Mouse (Mus musculus) hindlimb bud, embryonic 11.5 days (tissue): ENCODE measurements around the gene Plcd1.
A peak's percentile ranks its signal among the peaks of the same experiment; 100 is the strongest.

Source experiments
- DNase-seq: peaks from one replicate; pipeline ENCODE4 v3.0.0-alpha.2; 2012; ENCODE audit warnings: low read depth, low spot score; ENCODE audit errors: extremely low spot score

Gene Plcd1

DNA sequence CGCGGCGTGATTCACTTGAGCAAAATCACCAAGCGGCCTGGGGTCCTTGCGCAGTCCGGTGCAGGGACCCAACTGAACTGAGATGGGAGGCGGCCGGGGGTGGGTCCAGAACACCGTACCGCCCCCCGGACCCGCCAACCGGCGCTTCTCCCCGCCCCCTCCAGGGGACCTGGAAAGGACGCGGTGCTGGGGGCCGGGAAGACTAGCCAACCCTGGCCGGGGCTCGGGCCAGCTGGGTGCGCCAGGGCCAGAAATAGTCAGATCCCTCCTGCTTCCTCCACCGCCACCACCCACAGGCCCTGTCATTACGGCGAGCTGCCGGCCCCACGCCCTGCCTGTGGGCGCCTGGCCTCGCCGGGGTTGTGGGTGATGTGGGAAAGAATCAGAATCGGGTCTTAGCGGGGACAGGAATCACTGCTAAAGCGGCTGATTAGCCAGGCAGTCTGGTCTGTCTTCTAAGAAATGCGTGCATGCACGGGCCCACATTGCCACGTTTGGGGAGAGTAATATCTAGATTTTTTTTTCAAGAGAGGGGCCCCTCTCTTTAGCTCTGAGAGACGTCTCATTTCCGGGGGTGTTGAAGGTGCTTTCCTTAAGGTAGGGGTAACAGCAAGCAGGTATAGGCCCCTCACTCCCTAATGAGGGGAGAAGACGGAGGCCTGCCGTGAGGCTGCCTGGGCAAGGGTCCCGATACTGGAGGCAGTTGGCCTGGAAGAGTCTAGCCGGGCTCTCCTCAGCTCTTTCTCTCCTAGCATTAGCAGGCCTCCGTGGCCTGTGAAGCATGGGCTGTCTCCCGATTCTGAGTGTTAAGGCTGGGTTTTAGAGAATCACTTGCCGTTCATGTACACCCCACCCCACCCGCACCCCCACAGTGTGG lies at the start of gene Plcd1:
Plcd1 (minus strand) TSS at position 84 of the 877 bp plus-strand sequence.
- no peak for DNase-seq

DNA sequence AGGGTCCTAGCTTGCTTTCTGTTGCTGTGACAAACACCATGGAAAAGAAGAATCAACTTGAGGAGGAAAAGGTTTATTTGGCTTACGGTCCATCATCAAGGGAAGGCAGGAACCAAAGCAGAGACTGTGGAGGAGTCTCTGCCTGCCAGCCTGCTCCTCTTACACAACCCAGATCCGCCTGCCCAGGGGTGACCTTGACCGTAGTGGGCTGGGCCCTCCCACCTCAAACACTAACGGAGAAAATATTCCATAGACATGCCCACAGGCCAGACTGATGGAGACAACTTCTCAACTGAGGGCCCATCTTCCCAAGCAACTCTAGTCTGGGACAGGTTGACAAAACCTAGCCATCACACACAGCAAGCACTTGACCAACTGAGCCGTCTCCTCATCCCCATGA lies 48.8 kb upstream of the Plcd1 start:
- DNase-seq, result no peak

DNA sequence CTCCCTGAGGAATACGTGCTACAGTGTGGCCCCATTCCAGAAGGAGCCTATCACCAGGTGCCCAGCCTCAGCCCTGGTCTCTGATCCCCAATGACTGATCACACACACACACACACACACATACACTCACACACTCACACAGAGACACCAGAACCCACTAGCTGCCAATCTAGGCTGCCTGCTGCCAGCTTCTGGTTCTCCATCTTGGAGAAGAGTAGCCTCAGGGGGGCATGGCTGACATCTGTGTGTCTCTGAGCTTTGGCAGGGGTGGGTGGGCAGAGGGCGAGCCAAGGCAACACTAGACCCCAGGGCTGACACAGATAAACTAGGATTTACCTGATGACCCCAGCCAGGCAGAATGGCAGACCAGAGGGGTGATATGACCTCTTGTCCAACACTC lies 45.5 kb upstream of the Plcd1 start:
- DNase-seq, result no peak

- no peak for DNase-seq
These were observed 37.4 kb upstream of the Plcd1 start for GRCm38 (mm10) chr9:119130692-119131091.

DNA sequence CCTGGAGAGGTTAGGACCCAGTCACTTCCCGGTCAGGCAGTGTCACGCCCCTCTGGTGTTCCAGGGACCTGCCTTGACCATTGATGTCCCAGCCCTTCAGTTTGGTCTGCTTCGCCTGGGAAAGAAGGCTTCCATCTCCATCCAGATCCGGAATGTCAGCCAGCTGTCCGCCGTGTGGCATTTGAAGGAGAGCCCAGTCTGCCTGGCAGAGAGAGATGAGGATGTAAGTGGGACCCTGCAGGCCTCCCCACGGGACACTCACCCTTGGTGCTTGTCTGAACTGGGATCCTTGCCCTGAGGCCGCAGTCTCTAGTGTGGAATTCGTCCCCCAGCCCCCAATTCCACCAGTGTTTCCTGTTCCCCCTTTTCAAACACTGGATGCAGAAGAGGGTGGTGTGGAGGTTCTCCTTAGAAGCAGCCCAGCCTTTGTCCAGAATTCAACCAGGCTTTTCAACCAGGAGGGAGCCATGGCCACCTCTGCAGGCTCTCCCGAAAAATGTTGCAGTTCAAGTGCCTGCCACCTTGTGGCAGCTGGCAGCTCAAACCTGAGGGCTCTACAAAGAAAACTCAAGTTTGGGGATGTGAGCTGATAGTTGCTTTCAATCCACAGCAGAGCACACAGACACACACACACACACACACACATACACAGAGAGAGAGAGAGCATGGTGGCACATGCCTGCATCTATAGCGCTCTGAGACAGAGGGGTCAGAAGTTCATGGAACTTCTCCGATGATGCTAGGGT lies 35.3 kb upstream of the Plcd1 start:
- no peak for DNase-seq

GRCm38 (mm10) chr9:119122596-119123369 lies 29.5 kb upstream of the Plcd1 start:
- no peak for DNase-seq

DNA sequence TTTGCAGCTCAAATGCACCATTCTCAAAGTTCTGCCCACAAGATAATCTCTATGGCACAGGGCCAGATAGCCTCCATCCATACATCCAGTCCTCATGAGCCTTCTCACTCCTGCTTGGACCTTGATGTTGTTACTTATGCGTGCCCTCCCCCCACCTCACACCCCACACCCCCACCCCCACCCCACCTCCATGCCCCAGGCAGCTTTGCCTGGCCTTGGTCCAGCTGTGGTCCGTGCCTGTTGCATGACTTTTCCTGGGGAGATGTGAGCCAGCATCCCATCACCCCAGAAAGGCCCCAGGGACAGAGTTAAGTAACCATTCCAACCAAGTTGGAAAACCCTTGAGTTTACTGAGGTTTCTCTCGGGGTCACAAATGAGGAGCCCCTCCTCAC lies 26.9 kb upstream of the Plcd1 start:
- no peak for DNase-seq

GRCm38 (mm10) chr9:119119409-119120167 lies 26.3 kb upstream of the Plcd1 start:
- no peak for DNase-seq

DNA sequence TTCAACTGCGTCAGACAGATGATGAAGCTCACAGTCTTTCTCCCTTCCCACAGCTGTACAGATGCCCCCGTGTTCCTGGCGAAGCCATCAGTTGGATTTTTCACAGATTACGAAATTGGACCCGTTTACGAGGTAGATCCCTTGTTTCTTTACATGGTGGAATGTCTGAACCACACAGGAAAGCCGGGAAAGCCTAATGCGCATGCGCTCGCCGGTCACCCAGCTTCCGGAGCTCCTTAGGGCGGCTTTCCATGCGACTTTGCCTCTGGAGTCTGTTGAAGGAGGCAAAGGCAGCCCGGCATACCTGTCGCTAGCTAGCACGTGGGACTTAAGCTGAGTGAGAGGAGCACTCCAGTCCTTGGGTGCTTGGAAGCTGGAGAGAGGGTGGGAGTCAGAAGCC lies 21.6 kb upstream of the Plcd1 start:
- DNase-seq, result no peak

- no peak for DNase-seq
These were observed 17.3 kb upstream of the Plcd1 start for GRCm38 (mm10) chr9:119110640-119111039.

GRCm38 (mm10) chr9:119109685-119110353 lies 16.5 kb upstream of the Plcd1 start:
- DNase-seq, result no peak

DNA sequence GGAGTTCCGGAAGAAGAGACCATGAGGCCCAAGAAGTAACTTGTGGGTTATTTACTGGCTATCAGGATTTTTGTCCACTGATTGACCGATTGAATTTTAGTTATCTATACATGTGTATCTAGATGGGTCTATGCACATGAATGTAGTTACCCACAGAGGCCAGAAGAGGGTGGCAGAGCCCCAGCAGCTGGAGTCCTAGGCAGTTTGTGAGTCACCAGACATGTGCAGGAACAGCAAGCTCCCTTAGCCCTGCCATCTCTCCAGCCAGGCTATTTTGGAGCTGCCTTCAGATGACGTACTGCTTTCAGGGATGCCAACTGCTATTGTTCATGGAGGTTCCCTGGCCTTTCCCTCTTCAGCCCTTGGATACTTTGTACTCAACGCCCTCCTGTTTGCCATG lies 14.3 kb upstream of the Plcd1 start:
- DNase-seq, result no peak

DNA sequence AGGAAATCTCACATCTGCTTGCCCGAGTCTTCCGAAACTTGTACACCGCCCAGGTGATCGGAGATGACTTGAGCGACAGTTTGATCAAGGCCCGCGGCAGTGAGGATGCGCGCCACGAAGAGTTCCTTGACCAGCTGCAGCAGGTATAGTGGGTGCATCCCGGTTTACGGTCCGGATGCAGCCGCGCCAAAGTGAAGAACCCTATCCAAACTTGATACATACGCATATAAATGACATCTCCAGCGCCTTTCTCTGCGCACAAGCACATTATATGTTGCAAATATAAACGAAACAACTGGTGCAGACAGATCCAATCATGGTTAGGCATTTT lies 9.4 kb upstream of the Plcd1 start:
- DNase-seq, result no peak

DNA sequence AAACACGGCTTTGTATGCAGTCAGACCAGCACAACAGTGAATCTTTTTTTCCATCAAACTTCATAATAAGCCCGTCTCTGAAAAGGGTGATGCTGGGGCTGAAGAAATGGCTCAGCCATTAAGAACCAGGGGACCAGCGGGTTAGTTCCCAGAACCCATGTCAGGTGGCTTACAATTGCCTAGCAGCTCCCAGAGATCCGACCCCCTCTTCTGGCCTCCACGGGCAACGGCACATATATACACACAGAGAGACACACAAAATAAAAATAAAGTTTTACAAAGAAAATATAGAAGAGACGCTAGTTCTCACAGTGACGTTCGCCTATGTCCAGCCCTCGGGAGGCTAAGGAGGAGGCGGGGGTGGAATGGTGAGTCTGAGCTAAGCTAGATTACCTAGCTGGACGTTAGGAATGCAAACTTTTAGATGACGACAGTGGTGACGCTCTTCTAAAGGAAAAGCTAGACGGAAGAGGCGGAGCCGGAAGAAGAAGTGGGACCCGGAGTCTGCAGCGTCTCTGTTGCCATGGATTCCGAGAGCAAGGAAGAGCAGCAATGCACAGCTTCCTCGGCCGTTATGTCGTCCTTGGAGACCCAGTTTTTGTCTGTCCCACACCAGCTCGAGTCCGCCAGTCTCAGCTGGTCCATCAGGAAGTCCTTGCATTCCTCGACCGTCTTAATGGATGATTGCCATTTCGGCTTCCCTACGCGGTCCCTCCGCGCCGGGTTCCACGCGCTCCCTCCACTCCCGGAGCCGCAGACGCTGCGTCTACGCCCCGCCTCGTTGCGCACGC lies 8.9 kb upstream of the Plcd1 start, which contains the start of gene Dlec1:
Dlec1 (plus strand) TSS at position 487 of the 791 bp plus-strand sequence.
- peak; percentile 91 for DNase-seq

GRCm38 (mm10) chr9:119100177-119100898 lies 7.0 kb upstream of the Plcd1 start:
- DNase-seq, result no peak

GRCm38 (mm10) chr9:119094462-119095109 lies 1.3 kb upstream of the Plcd1 start:
- DNase-seq, result no peak

- no peak for DNase-seq
These were observed 556 bp downstream of the Plcd1 start for GRCm38 (mm10) chr9:119092473-119093418.
